Mouse (Mus musculus) telencephalon, adult 2 months (tissue): ENCODE measurements around the gene Col8a2.

Experiments used
- DNase-seq: peaks from one replicate; pipeline ENCODE4 v3.0.0-alpha.2; 2011; ENCODE audit warnings: low read depth, low spot score

Col8a2 gene

GRCm38 (mm10) chr4:126301584-126302309, 15.2 kb downstream of the Col8a2 start:
- DNase-seq = no peak

GRCm38 (mm10) chr4:126303877-126304276, 17.3 kb downstream of the Col8a2 start:
- DNase-seq = no peak

GRCm38 (mm10) chr4:126305428-126305827, 18.8 kb downstream of the Col8a2 start:
- no peak for DNase-seq

- no peak for DNase-seq
These were observed 19.5 kb downstream of the Col8a2 start for GRCm38 (mm10) chr4:126306058-126306457.

- no peak for DNase-seq
These were observed 20.2 kb downstream of the Col8a2 start for GRCm38 (mm10) chr4:126306827-126307226.

- DNase-seq = no peak
These were observed 22.8 kb downstream of the Col8a2 start for GRCm38 (mm10) chr4:126309211-126309921.

- DNase-seq = peak; percentile 67
These were observed 23.3 kb downstream of the Col8a2 start for GRCm38 (mm10) chr4:126309922-126310309.

GRCm38 (mm10) chr4:126310344-126310743, 23.8 kb downstream of the Col8a2 start:
- no peak for DNase-seq

- no peak for DNase-seq
These were observed 25.1 kb downstream of the Col8a2 start for GRCm38 (mm10) chr4:126311566-126312200.

GRCm38 (mm10) chr4:126313202-126313601, 26.6 kb downstream of the Col8a2 start:
- DNase-seq = no peak

GRCm38 (mm10) chr4:126314393-126314792, 27.8 kb downstream of the Col8a2 start:
- DNase-seq = no peak

GRCm38 (mm10) chr4:126315931-126316330, 29.3 kb downstream of the Col8a2 start:
- no peak for DNase-seq

- no peak for DNase-seq
These were observed 29.9 kb downstream of the Col8a2 start for GRCm38 (mm10) chr4:126316443-126317040.

- no peak for DNase-seq
These were observed 33.2 kb downstream of the Col8a2 start for GRCm38 (mm10) chr4:126319806-126320205.

- peak; percentile 91 for DNase-seq
These were observed 34.7 kb downstream of the Col8a2 start, which contains the start of gene Adprhl2 for GRCm38 (mm10) chr4:126321111-126321853. Gene Adprhl2 (minus strand): TSS chr4:126321703.

- DNase-seq = no peak
These were observed 35.4 kb downstream of the Col8a2 start for GRCm38 (mm10) chr4:126321854-126322511.

- no peak for DNase-seq
These were observed 36.1 kb downstream of the Col8a2 start for GRCm38 (mm10) chr4:126322646-126323045.

GRCm38 (mm10) chr4:126324861-126325260, 38.3 kb downstream of the Col8a2 start:
- no peak for DNase-seq

GRCm38 (mm10) chr4:126325281-126325861, 38.8 kb downstream of the Col8a2 start, which contains the start of gene Tekt2:
Gene Tekt2 (minus strand): TSS chr4:126325688.
- DNase-seq = no peak

GRCm38 (mm10) chr4:126326036-126326435, 39.4 kb downstream of the Col8a2 start:
- no peak for DNase-seq
